19 mouse cellular contexts compared by ENCODE assay signal in the genomic region with DNA sequence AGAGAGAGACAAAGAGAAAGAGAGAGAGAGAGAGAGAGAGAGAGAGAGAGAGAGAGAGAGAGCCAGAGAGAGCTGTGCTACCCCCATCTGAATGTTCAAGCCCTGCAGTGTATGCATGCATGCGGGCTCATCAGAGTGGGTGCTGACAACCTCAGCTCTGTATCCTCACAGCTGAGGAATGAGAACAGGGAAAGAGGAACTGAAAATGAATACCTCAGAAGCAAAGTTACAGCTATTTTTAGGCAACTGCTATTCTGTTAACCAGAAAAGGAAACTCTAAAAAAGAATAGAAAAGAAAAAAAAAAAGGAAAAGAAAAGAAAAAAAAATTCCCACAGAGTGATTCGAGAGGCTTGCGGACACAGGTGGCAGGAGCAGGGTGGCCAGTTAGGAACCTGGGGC.
DNase-seq lines count a peak whose midpoint lies in the region; ATAC-seq and TF ChIP-seq lines count a peak whose summit lies in the region.
"Had no signal": no experiment of that assay in that cellular context is flagged by ENCODE, and none has a peak within 500 bp of the region (broad histone marks: within the 10 kb centered on the region; RNA-seq: fewer than 3 reads in every experiment).

No protein-coding gene starts in this region.

- no peak overlapping the region for H3K9ac ChIP-seq in CH12.LX (ENCODE audit: insufficient read depth, low read depth)
- H3K9ac ChIP-seq: embryonic facial prominence, embryonic 12.5 days had no signal

- DNase-seq in frontal cortex, adult 2 months (ENCODE audit: extremely low spot score in 1 of 2, low spot score in 1 of 2): peak; percentile 52 to 67
- DNase-seq in frontal cortex, postnatal 36 days (ENCODE audit: low spot score in 2 of 2): no peak
- DNase-seq in A20 (ENCODE audit: low read depth, low spot score): peak; percentile 33
- DNase-seq in CH12.LX (ENCODE audit: extremely low read depth): peak; percentile 82
- DNase-seq in MN1 (ENCODE audit: low spot score): no peak
- no peak for DNase-seq in embryo, embryonic 9.5 days (ENCODE audit: extremely low spot score)
- DNase-seq: adrenal gland, postnatal 36 days; cerebellum, adult 8-10 months; gastrocnemius, postnatal 25 days; lung, adult 18-20 months; thymus, adult 2 months had no signal

- no peaks in the 10 kb centered on the region for H3K79me2 ChIP-seq in CH12.LX (replicated peaks; ENCODE audit: control insufficient read depth, extremely low read depth, insufficient read depth, poor library complexity, severe bottlenecking)

- TF ChIP-seq EP300 in CH12.LX (IDR thresholded peaks at IDR 0.05; ENCODE audit: low read length): peak; percentile 100

- peaks cover 21 to 41% of the 10 kb centered on the region in 2 experiments for H3K4me1 ChIP-seq in CH12.LX (ENCODE audit: control insufficient read depth in 1 of 2, insufficient read depth in 2 of 2)
- H3K4me1 ChIP-seq: embryonic facial prominence, embryonic 12.5 days; midbrain, embryonic 10.5 days had no signal

- no peak overlapping the region for H3K27ac ChIP-seq in CH12.LX (ENCODE audit: insufficient read depth, low read depth)
- H3K27ac ChIP-seq: embryonic facial prominence, embryonic 12.5 days; hindbrain, postnatal 0 days; midbrain, embryonic 10.5 days had no signal

- in situ Hi-C loops in CH12.LX (cut with MboI; ENCODE audit: low pct_ligation_motif_present, low pct_unique_long_range_greater_than_20kb, low sequenced_read_pairs): no loop called here

- H3K9me3 ChIP-seq in CH12.LX (replicated peaks; ENCODE audit: low read length): peaks cover 2% of the 10 kb centered on the region
- H3K9me3 ChIP-seq: embryonic facial prominence, embryonic 12.5 days; midbrain, embryonic 10.5 days had no signal

- H3K4me2 ChIP-seq in CH12.LX (ENCODE audit: insufficient read depth, low read depth, poor library complexity, severe bottlenecking): peak overlapping the region; percentile 69
- H3K4me2 ChIP-seq: embryonic facial prominence, embryonic 12.5 days; liver, embryonic 11.5 days had no signal

- H3K27me3 ChIP-seq in CH12.LX (replicated peaks): peaks cover 18% of the 10 kb centered on the region
- H3K27me3 ChIP-seq: embryonic facial prominence, embryonic 12.5 days had no signal

- dilution Hi-C loops in CH12.LX (cut with MboI; ENCODE audit: extremely low pct_ligation_motif_present, extremely low pct_unique_long_range_greater_than_20kb, low sequenced_read_pairs): no loop called here

- no peak for TF ChIP-seq CTCF in CH12.LX (conservative IDR thresholded peaks at IDR 0.05 in 1 of 2, IDR thresholded peaks at IDR 0.05 in 1 of 2; ENCODE audit: low read depth in 2 of 2, low read length in 2 of 2)

- no peak for TF ChIP-seq POLR2A in CH12.LX (IDR thresholded peaks at IDR 0.05; ENCODE audit: low read depth, low read length)

- ATAC-seq in neutrophil, adult 5-6 weeks (ENCODE audit: extremely low read depth, insufficient number of reproducible peaks, low FRiP score, poor library complexity, severe bottlenecking): peak; percentile 37; the same call in 1 of the 2 replicates
- ATAC-seq: hindbrain, postnatal 0 days; intestine, postnatal 0 days had no signal

- TF ChIP-seq RAD21 in CH12.LX (IDR thresholded peaks at IDR 0.05; ENCODE audit: low read depth, low read length): no peak; the same call in 1 of the 2 replicates

- no peak overlapping the region for H3K4me3 ChIP-seq in CH12.LX (replicated peaks in 1 of 3; ENCODE audit: low read depth in 2 of 3, low read length in 2 of 3, poor library complexity in 1 of 3)
- H3K4me3 ChIP-seq: embryonic facial prominence, embryonic 12.5 days; erythroblast, embryonic 14.5 days; midbrain, embryonic 10.5 days had no signal

- no peaks in the 10 kb centered on the region for H3K36me3 ChIP-seq in CH12.LX (replicated peaks in 1 of 2; ENCODE audit: control insufficient read depth in 1 of 2, insufficient read depth in 1 of 2, low read length in 1 of 2)
- H3K36me3 ChIP-seq: embryonic facial prominence, embryonic 12.5 days; G1E; midbrain, embryonic 10.5 days had no signal

TF ChIP-seq in CH12.LX, 34 proteins besides CTCF, POLR2A, EP300 and RAD21:
- TF ChIP-seq SIN3A (IDR thresholded peaks at IDR 0.05; ENCODE audit: low read length): peak; percentile 62
- no peak for TF ChIP-seq POLR2AphosphoS2 (IDR thresholded peaks at IDR 0.05; ENCODE audit: low read depth, low read length)
- TF ChIP-seq MXI1 (IDR thresholded peaks at IDR 0.05; ENCODE audit: low read depth, low read length): peak; percentile 76; the same call in 1 of the 2 replicates
- TF ChIP-seq NELFE (IDR thresholded peaks at IDR 0.05; ENCODE audit: low read depth, low read length): no peak
- TF ChIP-seq BHLHE40 (IDR thresholded peaks at IDR 0.05; ENCODE audit: low read depth, low read length): peak; percentile 80
- no peak for TF ChIP-seq USF2 (conservative IDR thresholded peaks at IDR 0.05; ENCODE audit: low read depth, low read length)
- no peak for TF ChIP-seq GABPA (IDR thresholded peaks at IDR 0.05; ENCODE audit: insufficient replicate concordance, low read depth, low read length)
- no peak for TF ChIP-seq UBTF (IDR thresholded peaks at IDR 0.05; ENCODE audit: low read depth, low read length)
- TF ChIP-seq JUN (IDR thresholded peaks at IDR 0.05; ENCODE audit: insufficient read depth, low read depth, low read length): peak; percentile 86
- TF ChIP-seq E2F4 (IDR thresholded peaks at IDR 0.05; ENCODE audit: insufficient replicate concordance, low read depth, low read length): 0 out of 2 replicates have a peak, but pooled peaks have one; percentile 60
- TF ChIP-seq USF1 (IDR thresholded peaks at IDR 0.05; ENCODE audit: low read depth, low read length): no peak
- TF ChIP-seq ZMIZ1 (IDR thresholded peaks at IDR 0.05; ENCODE audit: low read depth, low read length): no peak
- TF ChIP-seq MAX (IDR thresholded peaks at IDR 0.05; ENCODE audit: low read length): peak; percentile 57; the same call in 1 of the 2 replicates
- peak; percentile 98 for TF ChIP-seq IRF4 (IDR thresholded peaks at IDR 0.05; ENCODE audit: low read depth, low read length)
- 0 out of 2 replicates have a peak, but pooled peaks have one; percentile 42 for TF ChIP-seq ELF1 (IDR thresholded peaks at IDR 0.05; ENCODE audit: low read depth, low read length)
- TF ChIP-seq PAX5 (IDR thresholded peaks at IDR 0.05; ENCODE audit: low read length): no peak
- no peak for TF ChIP-seq NRF1 (IDR thresholded peaks at IDR 0.05; ENCODE audit: low read depth, low read length)
- peak; percentile 47; the same call in 1 of the 2 replicates for TF ChIP-seq HCFC1 (IDR thresholded peaks at IDR 0.05; ENCODE audit: low read depth, low read length)
- TF ChIP-seq JUND (conservative IDR thresholded peaks at IDR 0.05; ENCODE audit: low read depth, low read length): peak; percentile 89
- TF ChIP-seq CHD1 (IDR thresholded peaks at IDR 0.05; ENCODE audit: low read depth, low read length): no peak
- peak; percentile 93 for TF ChIP-seq TCF12 (IDR thresholded peaks at IDR 0.05; ENCODE audit: low read depth, low read length)
- no peak; the same call in 1 of the 2 replicates for TF ChIP-seq ZKSCAN1 (IDR thresholded peaks at IDR 0.05; ENCODE audit: borderline replicate concordance, low read depth, low read length)
- TF ChIP-seq KAT2A (IDR thresholded peaks at IDR 0.05; ENCODE audit: insufficient replicate concordance, low read length): no peak
- no peak for TF ChIP-seq ZC3H11A (IDR thresholded peaks at IDR 0.05; ENCODE audit: low read depth, low read length)
- TF ChIP-seq MYC (IDR thresholded peaks at IDR 0.05; ENCODE audit: low read depth, low read length): peak; percentile 83
- TF ChIP-seq MAZ (IDR thresholded peaks at IDR 0.05; ENCODE audit: low read depth, low read length): peak; percentile 85; the same call in 1 of the 2 replicates
- peak; percentile 26 for TF ChIP-seq SMC3 (IDR thresholded peaks at IDR 0.05; ENCODE audit: low read depth, low read length)
- peak; percentile 98 for TF ChIP-seq ZNF384 (IDR thresholded peaks at IDR 0.05; ENCODE audit: low read depth, low read length)
- TF ChIP-seq RCOR1 (conservative IDR thresholded peaks at IDR 0.05; ENCODE audit: low read depth, low read length): peak; percentile 97
- peak; percentile 100 for TF ChIP-seq MEF2A (IDR thresholded peaks at IDR 0.05; ENCODE audit: borderline replicate concordance, low read depth, low read length)
- TF ChIP-seq MAFK (IDR thresholded peaks at IDR 0.05; ENCODE audit: insufficient replicate concordance, low read length): peak; percentile 72; the same call in 1 of the 2 replicates
- TF ChIP-seq TBP (conservative IDR thresholded peaks at IDR 0.05; ENCODE audit: low read depth, low read length): 0 out of 2 replicates have a peak, but pooled peaks have one; percentile 45
- TF ChIP-seq ETS1 (conservative IDR thresholded peaks at IDR 0.05; ENCODE audit: low read depth, low read length): peak; percentile 96
- peak; percentile 74 for TF ChIP-seq CHD2 (IDR thresholded peaks at IDR 0.05; ENCODE audit: low read length)
TF ChIP-seq in CH12.LX: peak in this region for 21.

Comparison
In these comparisons a context has a peak if more than half of its experiments do, and no peak if none do; other contexts are left out.
1. DNase-seq: peak in frontal cortex, adult 2 months (2 of 2), A20 (single experiment) and CH12.LX (single experiment); none in frontal cortex, postnatal 36 days (0 of 2), MN1 (single experiment) and embryo, embryonic 9.5 days (single experiment).